Mouse (Mus musculus) liver, postnatal 0 days (tissue): ENCODE results near the gene Wdr46. TPM values are rescaled to one million over a fixed set of nuclear protein-coding genes. Genes with fewer than 3 reads are reported as not detected.

Source experiments
- ATAC-seq: fragments of 200-750 bp; cut with Nextera tagmentation; 2 replicates; pipeline ENCODE4 v1.8.0; 2017; ENCODE audit warnings: mild to moderate bottlenecking, moderate library complexity
- DNase-seq: peaks from one replicate; pipeline ENCODE4 v3.0.0-alpha.2; 2016
- H3K27ac ChIP-seq: fragments of 300-500 bp; sonication (generic); 2 replicates; pipeline ENCODE4 v1.5.1; 2014; ENCODE audit warnings: antibody characterized with exemption, moderate library complexity, mild to moderate bottlenecking, low read depth
- H3K27me3 ChIP-seq: fragments of 300-500 bp; sonication (generic); 2 replicates; pipeline ENCODE4 v1.6.1; 2014; ENCODE audit warnings: low read length, control low read depth, mixed read lengths; ENCODE audit not compliant: insufficient read depth
- H3K36me3 ChIP-seq: fragments of 300-500 bp; sonication (generic); replicated peaks from 2 replicates; pipeline ENCODE4 v1.6.1; 2014; ENCODE audit warnings: mild to moderate bottlenecking, control low read depth, low read length, moderate library complexity, mixed read lengths; ENCODE audit not compliant: insufficient read depth
- H3K4me1 ChIP-seq: fragments of 300-500 bp; sonication (generic); 2 replicates; pipeline ENCODE4 v1.6.1; 2014; ENCODE audit warnings: antibody characterized with exemption, mild to moderate bottlenecking, control low read depth; ENCODE audit not compliant: insufficient read depth
- H3K4me2 ChIP-seq: fragments of 300-500 bp; sonication (generic); 2 replicates; pipeline ENCODE4 v1.6.1; 2014; ENCODE audit warnings: low read depth, mild to moderate bottlenecking, low read length, moderate library complexity, mixed read lengths
- H3K4me3 ChIP-seq: fragments of 300-500 bp; sonication (generic); 2 replicates; pipeline ENCODE4 v1.5.1; 2014; ENCODE audit warnings: low read depth, low read length
- H3K9ac ChIP-seq: fragments of 300-500 bp; sonication (generic); replicated peaks from 2 replicates; pipeline ENCODE4 v1.6.1; 2014; ENCODE audit warnings: mild to moderate bottlenecking, moderate library complexity
- H3K9me3 ChIP-seq: fragments of 300-500 bp; sonication (generic); 2 replicates; pipeline ENCODE4 v1.6.1; 2016; ENCODE audit warnings: mild to moderate bottlenecking, control low read depth, low read length, mixed read lengths
- CTCF ChIP-seq: sonication (generic); IDR thresholded peaks from 2 replicates; pipeline ENCODE4 v1.5.1; 2016; ENCODE audit warnings: antibody characterized with exemption, low read depth
- EP300 ChIP-seq: IDR thresholded peaks from 2 replicates; pipeline ENCODE4 v1.6.1; 2016; ENCODE audit warnings: antibody characterized with exemption, low read depth, mild to moderate bottlenecking
- WGBS: fragments of 180-500 bp; shearing (Covaris S2); extraction: QIAGEN DNeasy Blood & Tissue Kit; methylation state at CpG from one replicate; pipeline ENCODE4 v1.1.7; 2014; ENCODE audit not compliant: insufficient replicate concordance; 5-methylcytosine and 5-hydroxymethylcytosine counted together
- polyA plus RNA-seq: library from polyadenylated mRNA; unstranded; fragments of >200 nt; fragmentation: Nextera tagmentation; extraction: Ambion mirVana; gene quantifications from 2 replicates; pipeline ENCODE4 v1.2.1, GENCODE M21; 2015

The Wdr46 gene
- polyA plus RNA-seq, 1 experiment from 2014 or later = 12.7 TPM

GRCm38 (mm10) chr17:33911813-33912414, 28.5 kb upstream of the Wdr46 start:
- TF ChIP-seq CTCF = no peak
- no peak for TF ChIP-seq EP300
- Histone ChIP-seq H3K27me3 (no peaks in the 10 kb centered on the region), H3K27ac (no peak overlapping the region), H3K4me1 (peaks cover 36% of the 10 kb centered on the region), H3K4me3 (no peak overlapping the region), H3K9me3 (no peaks in the 10 kb centered on the region), H3K4me2 (no peak overlapping the region), H3K9ac (no peak overlapping the region), H3K36me3 (peaks cover 39% of the 10 kb centered on the region)
- DNase-seq (no peak), ATAC-seq (no peak)
- WGBS = 91% methylated on average over 28 of the region's 28 CpGs

- DNase-seq = no peak
- H3K4me3 ChIP-seq = no peak overlapping the region
- peaks cover 31% of the 10 kb centered on the region for H3K4me1 ChIP-seq
- no peak for ATAC-seq
- no peaks in the 10 kb centered on the region for H3K9me3 ChIP-seq
- no peak overlapping the region for H3K9ac ChIP-seq
- H3K27me3 ChIP-seq = no peaks in the 10 kb centered on the region
- WGBS = 82% methylated on average over 10 of the region's 10 CpGs
- H3K36me3 ChIP-seq = peaks cover 52% of the 10 kb centered on the region
- no peak for TF ChIP-seq CTCF
- TF ChIP-seq EP300 = no peak
- no peak overlapping the region for H3K4me2 ChIP-seq
- H3K27ac ChIP-seq = no peak overlapping the region
These were observed 27.2 kb upstream of the Wdr46 start for GRCm38 (mm10) chr17:33913264-33913663.

- Histone ChIP-seq H3K4me2 (no peak overlapping the region), H3K4me3 (no peak overlapping the region), H3K36me3 (peaks cover 53% of the 10 kb centered on the region), H3K27ac (no peak overlapping the region), H3K9me3 (no peaks in the 10 kb centered on the region), H3K4me1 (peaks cover 32% of the 10 kb centered on the region), H3K27me3 (no peaks in the 10 kb centered on the region), H3K9ac (no peak overlapping the region)
- no peak for ATAC-seq
- DNase-seq = no peak
- no peak for TF ChIP-seq EP300
- 89% methylated on average over 8 of the region's 8 CpGs for WGBS
These were observed 26.6 kb upstream of the Wdr46 start for GRCm38 (mm10) chr17:33913905-33914304.

- WGBS = 73% methylated on average over 13 of the region's 13 CpGs
- TF ChIP-seq CTCF (peak; percentile 59), EP300 (no peak)
- Histone ChIP-seq H3K4me2 (peak overlapping the region; percentile 91), H3K27me3 (no peaks in the 10 kb centered on the region), H3K27ac (peak overlapping the region; percentile 79; the same call in 1 of the 2 replicates), H3K9me3 (no peaks in the 10 kb centered on the region), H3K9ac (no peak overlapping the region), H3K4me3 (peak overlapping the region; percentile 73), H3K36me3 (peaks cover 53% of the 10 kb centered on the region), H3K4me1 (peaks cover 34% of the 10 kb centered on the region)
- no peak for DNase-seq
- ATAC-seq = no peak
These were observed 25.5 kb upstream of the Wdr46 start for GRCm38 (mm10) chr17:33914969-33915391.

- peaks cover 53% of the 10 kb centered on the region for H3K36me3 ChIP-seq
- peak within 1 kb of the TSS; percentile 73 for H3K4me3 ChIP-seq
- DNase-seq (peak; percentile 98), ATAC-seq (peak; percentile 88)
- peak within 1 kb of the TSS; percentile 79 for H3K27ac ChIP-seq
- H3K4me2 ChIP-seq = peak within 1 kb of the TSS; percentile 91
- peaks cover 28% of the 10 kb centered on the region for H3K4me1 ChIP-seq
- no peaks in the 10 kb centered on the region for H3K9me3 ChIP-seq
- 0% methylated on average over 33 of the region's 34 CpGs for WGBS
- H3K27me3 ChIP-seq = no peaks in the 10 kb centered on the region
- H3K9ac ChIP-seq = peak within 1 kb of the TSS; percentile 59
- TF ChIP-seq CTCF (no peak), EP300 (peak; percentile 69)
These were observed 24.7 kb upstream of the Wdr46 start, which contains the start of the genes Tapbp and Zbtb22 for GRCm38 (mm10) chr17:33915671-33916250. Tapbp (plus strand) TSS chr17:33915899. Zbtb22 (plus strand) TSS chr17:33915904.

GRCm38 (mm10) chr17:33916294-33916693, 24.2 kb upstream of the Wdr46 start:
- Histone ChIP-seq H3K4me3 (peak overlapping the region; percentile 73), H3K36me3 (peaks cover 50% of the 10 kb centered on the region), H3K9me3 (no peaks in the 10 kb centered on the region), H3K27me3 (no peaks in the 10 kb centered on the region), H3K27ac (peak overlapping the region; percentile 79), H3K9ac (peak overlapping the region; percentile 59), H3K4me1 (peaks cover 29% of the 10 kb centered on the region), H3K4me2 (peak overlapping the region; percentile 91)
- TF ChIP-seq EP300 (no peak), CTCF (no peak)
- no peak for DNase-seq
- ATAC-seq = no peak
- WGBS = 0% methylated on average over 9 of the region's 20 CpGs
